Mouse (Mus musculus) MEL (cell line): Measurements from ENCODE around the gene Mtg2. TPM values are rescaled to one million over a fixed set of nuclear protein-coding genes. Genes with fewer than 3 reads are reported as not detected.

Experiments used
- DNase-seq: peaks from one replicate; pipeline ENCODE4 v3.0.0; 2011; ENCODE audit warnings: low read depth, low spot score
- H3K27ac ChIP-seq: 2 replicates; pipeline ENCODE4 v1.5.1; 2012; ENCODE audit warnings: low read depth, mild to moderate bottlenecking, control low read depth, low read length, moderate library complexity; ENCODE audit not compliant: control insufficient read depth
- H3K27me3 ChIP-seq, 2 experiments: fragments of 150-350 bp in 1 of 2; sonication (generic) in 1 of 2; 2 replicates each; pipeline ENCODE4 v1.6.1; 2012; ENCODE audit warnings: low read length in 2 of 2, mild to moderate bottlenecking in 2 of 2, improper control_type of control experiment in 1 of 2, moderate library complexity in 1 of 2; ENCODE audit not compliant: insufficient read depth in 2 of 2, control insufficient read depth in 1 of 2
- H3K36me3 ChIP-seq, 2 experiments: 2 replicates each; pipeline ENCODE4 v1.6.1; 2012 to 2014; ENCODE audit warnings: low read length in 2 of 2, improper control_type of control experiment in 1 of 2, inconsistent platforms in 1 of 2, mild to moderate bottlenecking in 1 of 2; ENCODE audit not compliant: insufficient read depth in 2 of 2, control insufficient read depth in 1 of 2
- H3K4me1 ChIP-seq, 2 experiments: fragments of 150-350 bp in 1 of 2; sonication (generic) in 1 of 2; 2 replicates each; pipeline ENCODE4 v1.6.1; 2012; ENCODE audit warnings: low read length in 2 of 2, improper control_type of control experiment in 1 of 2, mild to moderate bottlenecking in 1 of 2; ENCODE audit not compliant: insufficient read depth in 2 of 2, control insufficient read depth in 1 of 2
- H3K4me3 ChIP-seq, 2 experiments: fragments of 150-350 bp in 1 of 2; sonication (generic) in 1 of 2; 2 replicates each; pipeline ENCODE4 v1.5.1; 2012; ENCODE audit warnings: low read depth in 2 of 2, low read length in 2 of 2, mild to moderate bottlenecking in 2 of 2, moderate library complexity in 2 of 2, control low read depth in 1 of 2, improper control_type of control experiment in 1 of 2; ENCODE audit not compliant: control insufficient read depth in 1 of 2, insufficient read depth in 1 of 2
- H3K79me2 ChIP-seq: 2 replicates; pipeline ENCODE4 v1.6.1; 2012; ENCODE audit warnings: mild to moderate bottlenecking, low read length, moderate library complexity; ENCODE audit not compliant: control insufficient read depth, poor library complexity, insufficient read depth
- H3K9ac ChIP-seq: 2 replicates; pipeline ENCODE4 v1.6.1; 2012; ENCODE audit warnings: low read depth, mild to moderate bottlenecking, control low read depth, low read length, moderate library complexity; ENCODE audit not compliant: control insufficient read depth, poor library complexity, severe bottlenecking
- H3K9me3 ChIP-seq: fragments of 150-350 bp; sonication (generic); replicated peaks from 2 replicates; pipeline ENCODE4 v1.6.1; 2012; ENCODE audit warnings: mild to moderate bottlenecking, low read length, improper control_type of control experiment, moderate library complexity; ENCODE audit not compliant: insufficient read depth
- BHLHE40 ChIP-seq: IDR thresholded peaks from 2 replicates; pipeline ENCODE4 v1.6.1; 2012; ENCODE audit warnings: low read depth, mild to moderate bottlenecking, inconsistent platforms, low read length, improper control_type of control experiment, borderline replicate concordance
- CHD1 ChIP-seq: IDR thresholded peaks from 2 replicates; pipeline ENCODE4 v1.6.1; 2012; ENCODE audit warnings: low read depth, mild to moderate bottlenecking, inconsistent platforms, low read length, improper control_type of control experiment
- CHD2 ChIP-seq: IDR thresholded peaks from 2 replicates; pipeline ENCODE4 v1.6.1; 2011; ENCODE audit warnings: low read length, improper control_type of control experiment
- CTCF ChIP-seq, 3 experiments: IDR thresholded peaks in 2 of 3; conservative IDR thresholded peaks in 1 of 3; 2 replicates each; pipeline ENCODE4 v1.5.1; 2011 to 2012; ENCODE audit warnings: low read length in 3 of 3, low read depth in 2 of 3, mild to moderate bottlenecking in 2 of 3, improper control_type of control experiment in 1 of 3, inconsistent platforms in 1 of 3, mixed read lengths in 1 of 3, moderate library complexity in 1 of 3; ENCODE audit not compliant: control insufficient read depth in 1 of 3, insufficient read depth in 1 of 3, poor library complexity in 1 of 3, severe bottlenecking in 1 of 3
- E2F4 ChIP-seq: IDR thresholded peaks from 2 replicates; pipeline ENCODE4 v1.6.1; 2011; ENCODE audit warnings: low read depth, low read length, improper control_type of control experiment, borderline replicate concordance
- ELF1 ChIP-seq: IDR thresholded peaks from 2 replicates; pipeline ENCODE4 v1.6.1; 2014; ENCODE audit warnings: low read depth, mild to moderate bottlenecking, inconsistent platforms, low read length, improper control_type of control experiment, moderate library complexity
- EP300 ChIP-seq, 2 experiments: IDR thresholded peaks; 2 replicates each; pipeline ENCODE4 v1.6.1; 2011; ENCODE audit warnings: improper control_type of control experiment in 2 of 2, low read length in 2 of 2, low read depth in 1 of 2, mild to moderate bottlenecking in 1 of 2
- ETS1 ChIP-seq: IDR thresholded peaks from 2 replicates; pipeline ENCODE4 v1.6.1; 2012; ENCODE audit warnings: low read depth, mild to moderate bottlenecking, inconsistent platforms, low read length, improper control_type of control experiment, moderate library complexity
- GABPA ChIP-seq: IDR thresholded peaks from 2 replicates; pipeline ENCODE4 v1.6.1; 2012; ENCODE audit warnings: low read depth, mild to moderate bottlenecking, inconsistent platforms, low read length, improper control_type of control experiment, moderate library complexity
- HCFC1 ChIP-seq: IDR thresholded peaks from 2 replicates; pipeline ENCODE4 v1.6.1; 2012; ENCODE audit warnings: low read depth, mild to moderate bottlenecking, inconsistent platforms, low read length, improper control_type of control experiment, moderate library complexity
- KAT2A ChIP-seq: conservative IDR thresholded peaks from 2 replicates; pipeline ENCODE4 v1.6.1; 2012; ENCODE audit warnings: low read depth, low read length, improper control_type of control experiment, inconsistent platforms
- MXI1 ChIP-seq: IDR thresholded peaks from 2 replicates; pipeline ENCODE4 v1.6.1; 2011; ENCODE audit warnings: mild to moderate bottlenecking, low read depth, low read length, improper control_type of control experiment
- MYC ChIP-seq: IDR thresholded peaks from 2 replicates; pipeline ENCODE4 v1.6.1; 2011; ENCODE audit warnings: low read depth, mild to moderate bottlenecking, low read length, improper control_type of control experiment, moderate library complexity
- NRF1 ChIP-seq: IDR thresholded peaks from 2 replicates; pipeline ENCODE4 v1.6.1; 2014; ENCODE audit warnings: low read depth, mild to moderate bottlenecking, inconsistent platforms, low read length, improper control_type of control experiment, moderate library complexity; ENCODE audit not compliant: poor library complexity, insufficient read depth, severe bottlenecking
- POLR2AphosphoS2 ChIP-seq: IDR thresholded peaks from 2 replicates; pipeline ENCODE4 v1.6.1; 2011; ENCODE audit warnings: low read length, improper control_type of control experiment
- RAD21 ChIP-seq: IDR thresholded peaks from 2 replicates; pipeline ENCODE4 v1.6.1; 2011; ENCODE audit warnings: mild to moderate bottlenecking, low read depth, low read length, improper control_type of control experiment
- RCOR1 ChIP-seq: IDR thresholded peaks from 2 replicates; pipeline ENCODE4 v1.6.1; 2012; ENCODE audit warnings: low read depth, mild to moderate bottlenecking, inconsistent platforms, low read length, improper control_type of control experiment
- SIN3A ChIP-seq: IDR thresholded peaks from 2 replicates; pipeline ENCODE4 v1.6.1; 2012; ENCODE audit warnings: low read length, improper control_type of control experiment, inconsistent platforms
- SMC3 ChIP-seq: IDR thresholded peaks from 2 replicates; pipeline ENCODE4 v1.6.1; 2011; ENCODE audit warnings: low read depth, low read length, improper control_type of control experiment
- TAL1 ChIP-seq: IDR thresholded peaks from 2 replicates; pipeline ENCODE4 v1.6.1; 2012; ENCODE audit warnings: mild to moderate bottlenecking, inconsistent platforms, low read length, moderate library complexity, mixed read lengths
- UBTF ChIP-seq: IDR thresholded peaks from 2 replicates; pipeline ENCODE4 v1.6.1; 2012; ENCODE audit warnings: low read depth, mild to moderate bottlenecking, inconsistent platforms, low read length, improper control_type of control experiment, moderate library complexity, borderline replicate concordance; ENCODE audit not compliant: insufficient read depth
- USF2 ChIP-seq, 2 experiments: IDR thresholded peaks; 2 replicates each; pipeline ENCODE4 v1.6.1; 2011 to 2012; ENCODE audit warnings: improper control_type of control experiment in 2 of 2, low read length in 2 of 2, borderline replicate concordance in 1 of 2, inconsistent platforms in 1 of 2, low read depth in 1 of 2, mild to moderate bottlenecking in 1 of 2; ENCODE audit not compliant: insufficient read depth in 1 of 2
- ZC3H11A ChIP-seq: IDR thresholded peaks from 2 replicates; pipeline ENCODE4 v1.6.1; 2012; ENCODE audit warnings: low read depth, mild to moderate bottlenecking, inconsistent platforms, low read length, improper control_type of control experiment
- ZKSCAN1 ChIP-seq: IDR thresholded peaks from 2 replicates; pipeline ENCODE4 v1.6.1; 2012; ENCODE audit warnings: low read depth, mild to moderate bottlenecking, inconsistent platforms, low read length, improper control_type of control experiment, moderate library complexity
- ZMIZ1 ChIP-seq: IDR thresholded peaks from 2 replicates; pipeline ENCODE4 v1.6.1; 2012; ENCODE audit warnings: low read depth, mild to moderate bottlenecking, inconsistent platforms, low read length, improper control_type of control experiment, moderate library complexity
- ZNF384 ChIP-seq: IDR thresholded peaks from 2 replicates; pipeline ENCODE4 v1.6.1; 2012; ENCODE audit warnings: low read depth, mild to moderate bottlenecking, inconsistent platforms, low read length, improper control_type of control experiment
- polyA plus RNA-seq, 2 experiments: library from polyadenylated mRNA; stranded (reverse) in 1 of 2; unstranded in 1 of 2; fragments of >175 nt in 1 of 2; fragments of >200 nt in 1 of 2; gene quantifications; 2 replicates each; pipeline versions ENCODE4 v1.2.1 to v1.2.4; 2012; ENCODE audit warnings: low replicate concordance in 2 of 2, low read depth in 1 of 2; ENCODE audit not compliant: insufficient read length in 2 of 2, insufficient read depth in 1 of 2, missing spikeins in 1 of 2
- total RNA-seq: library from RNA; depleted of rRNA; stranded (reverse); fragments of 300-350 nt; gene quantifications from 2 replicates; pipeline ENCODE4 v1.2.3, GENCODE M21; 2012

Gene Mtg2
- total and polyA plus RNA-seq, 3 experiments: 30.9 to 35.2 TPM; not detected in 1

DNA sequence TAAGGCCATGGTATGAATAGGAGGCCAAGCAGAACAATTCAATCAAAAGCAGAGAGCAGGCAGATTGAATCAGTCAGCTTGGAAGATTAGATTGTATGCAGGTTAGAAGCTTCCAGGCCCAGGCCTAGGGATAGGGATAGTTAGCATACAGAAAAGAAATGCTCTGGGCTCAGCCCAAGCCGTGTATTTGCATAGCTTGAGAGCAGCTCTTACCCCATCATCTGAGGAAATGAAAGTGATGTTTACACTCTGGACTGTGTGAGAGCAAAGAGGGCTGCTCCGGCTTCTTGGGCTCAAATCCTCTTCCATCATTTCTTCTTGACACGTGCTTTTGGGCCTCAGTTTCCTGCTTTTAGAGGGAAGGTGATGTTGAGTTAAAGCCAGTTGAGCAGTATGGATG is 22.8 kb upstream of the Mtg2 start:
- no peak overlapping the region for H3K27ac ChIP-seq
- H3K4me1 ChIP-seq: peaks cover 0 to 7% of the 10 kb centered on the region in 2 experiments; a peak in 1 of 4 replicates
- DNase-seq: no peak
- H3K79me2 ChIP-seq: peaks cover 15% of the 10 kb centered on the region
- H3K27me3 ChIP-seq: no peaks in the 10 kb centered on the region
- H3K9ac ChIP-seq: no peak overlapping the region
- no peaks in the 10 kb centered on the region for H3K9me3 ChIP-seq
- H3K4me3 ChIP-seq: no peak overlapping the region
- no peak for TF ChIP-seq EP300 (IDR thresholded peaks at IDR 0.05; ENCODE audit: low read depth in 1 of 2, low read length in 2 of 2)
- TF ChIP-seq TAL1: no peak
- TF ChIP-seq CHD2: no peak
- no peak for TF ChIP-seq KAT2A
- no peak for TF ChIP-seq RAD21
- TF ChIP-seq HCFC1: no peak
- no peak for TF ChIP-seq CHD1
- TF ChIP-seq NRF1: no peak
- no peak for TF ChIP-seq ZMIZ1
- no peak for TF ChIP-seq ELF1
- TF ChIP-seq GABPA: no peak
- no peak for TF ChIP-seq SMC3
- TF ChIP-seq E2F4: no peak
- TF ChIP-seq USF2 (IDR thresholded peaks at IDR 0.05; ENCODE audit: borderline replicate concordance in 1 of 2, insufficient read depth in 1 of 2, low read depth in 1 of 2, low read length in 2 of 2): no peak
- TF ChIP-seq UBTF: no peak
- no peak for TF ChIP-seq ZC3H11A
- TF ChIP-seq CTCF (IDR thresholded peaks at IDR 0.05 in 2 of 3, conservative IDR thresholded peaks at IDR 0.05 in 1 of 3; ENCODE audit: control insufficient read depth in 1 of 3, insufficient read depth in 1 of 3, low read depth in 2 of 3, low read length in 3 of 3, poor library complexity in 1 of 3, severe bottlenecking in 1 of 3): no peak
- no peak for TF ChIP-seq ZNF384
- no peak for TF ChIP-seq MXI1
- no peak for TF ChIP-seq BHLHE40
- H3K36me3 ChIP-seq: peaks cover 0 to 4% of the 10 kb centered on the region in 2 experiments; a peak in 2 of 4 replicates

DNA sequence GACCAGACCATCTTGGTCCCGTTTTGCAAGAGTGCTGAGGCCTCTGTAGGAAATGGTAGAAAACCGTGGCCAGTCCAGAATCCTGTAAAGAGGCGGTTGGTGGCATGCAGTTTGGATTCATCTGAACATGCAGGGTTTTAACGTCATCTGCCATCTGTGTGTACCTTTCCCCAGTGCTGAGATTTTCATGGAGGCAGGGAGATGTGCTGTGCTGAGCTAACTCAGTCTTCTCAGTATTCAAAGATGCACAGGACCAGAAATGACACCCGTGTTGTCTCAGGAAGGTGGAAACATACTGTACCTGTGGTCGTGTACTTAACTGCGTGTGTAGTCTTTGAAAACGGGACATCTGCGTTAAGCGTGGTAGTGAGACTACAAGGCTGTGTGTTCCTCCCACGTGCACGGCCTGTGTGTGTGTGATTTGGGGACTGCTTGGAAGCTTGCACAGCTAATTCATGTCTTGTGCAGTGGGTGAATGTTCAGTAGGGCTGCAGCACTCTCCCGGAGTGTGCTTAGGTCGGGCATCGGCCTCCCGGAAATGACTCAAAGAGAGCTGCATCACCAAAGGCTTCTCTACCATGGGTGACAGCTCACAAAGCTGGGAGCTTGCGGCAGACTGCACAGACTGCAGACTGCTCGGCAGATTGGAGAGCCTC is 22.3 kb upstream of the Mtg2 start:
- H3K4me1 ChIP-seq: peaks cover 0 to 7% of the 10 kb centered on the region in 2 experiments; a peak in 1 of 4 replicates
- no peaks in the 10 kb centered on the region for H3K9me3 ChIP-seq
- no peak for DNase-seq
- no peak overlapping the region for H3K27ac ChIP-seq
- peaks cover 10% of the 10 kb centered on the region for H3K79me2 ChIP-seq
- no peaks in the 10 kb centered on the region for H3K27me3 ChIP-seq
- TF ChIP-seq SIN3A: no peak
- TF ChIP-seq SMC3: no peak
- TF ChIP-seq ZKSCAN1: no peak
- TF ChIP-seq ETS1: no peak
- TF ChIP-seq HCFC1: no peak
- no peak for TF ChIP-seq RAD21
- TF ChIP-seq POLR2AphosphoS2: no peak
- TF ChIP-seq RCOR1: no peak
- no peak for TF ChIP-seq CHD2
- no peak for TF ChIP-seq UBTF
- no peak for TF ChIP-seq EP300 (IDR thresholded peaks at IDR 0.05; ENCODE audit: low read depth in 1 of 2, low read length in 2 of 2)
- TF ChIP-seq BHLHE40: no peak
- no peak for TF ChIP-seq MYC
- TF ChIP-seq NRF1: no peak
- no peak for TF ChIP-seq ZC3H11A
- TF ChIP-seq, all 39 proteins: peak for 0
- Histone ChIP-seq H3K9ac (no peak overlapping the region), H3K36me3 (peaks cover 0 to 4% of the 10 kb centered on the region in 2 experiments; a peak in 2 of 4 replicates), H3K4me3 (no peak overlapping the region)
